Mouse (Mus musculus): ENCODE data around the gene Tyro3.

The Tyro3 gene

GRCm38 (mm10) chr2:119804275-119804628 lies 6.7 kb downstream of the Tyro3 start:
- no peak for DNase-seq (ENCODE audit: low read depth, low spot score)

- no peak for DNase-seq (ENCODE audit: low read depth, low spot score)
Observed at GRCm38 (mm10) chr2:119804776-119805175, 7.2 kb downstream of the Tyro3 start.

GRCm38 (mm10) chr2:119805536-119805935 lies 8.0 kb downstream of the Tyro3 start:
- no peak for DNase-seq (ENCODE audit: low read depth, low spot score)

- no peak for DNase-seq (ENCODE audit: low read depth, low spot score)
Observed at GRCm38 (mm10) chr2:119808438-119808837, 10.9 kb downstream of the Tyro3 start.

- DNase-seq (ENCODE audit: low read depth, low spot score), result no peak
Observed at GRCm38 (mm10) chr2:119808881-119809280, 11.3 kb downstream of the Tyro3 start.

- DNase-seq (ENCODE audit: low read depth, low spot score), result no peak
Observed at GRCm38 (mm10) chr2:119810890-119811289, 13.4 kb downstream of the Tyro3 start.

- DNase-seq (ENCODE audit: low read depth, low spot score), result no peak
Observed at GRCm38 (mm10) chr2:119811490-119812146, 14.1 kb downstream of the Tyro3 start.

GRCm38 (mm10) chr2:119814376-119814933 lies 16.9 kb downstream of the Tyro3 start:
- no peak for DNase-seq (ENCODE audit: low read depth, low spot score)

GRCm38 (mm10) chr2:119816611-119817010 lies 19.1 kb downstream of the Tyro3 start:
- DNase-seq (ENCODE audit: low read depth, low spot score), result no peak

- DNase-seq (ENCODE audit: low read depth, low spot score), result no peak
Observed at GRCm38 (mm10) chr2:119817047-119817446, 19.5 kb downstream of the Tyro3 start.

- no peak for DNase-seq (ENCODE audit: low read depth, low spot score)
Observed at GRCm38 (mm10) chr2:119818668-119819272, 21.2 kb downstream of the Tyro3 start.

GRCm38 (mm10) chr2:119821136-119821535 lies 23.6 kb downstream of the Tyro3 start:
- DNase-seq (ENCODE audit: low read depth, low spot score), result no peak

- no peak for DNase-seq (ENCODE audit: low read depth, low spot score)
Observed at GRCm38 (mm10) chr2:119830579-119830978, 33.0 kb downstream of the Tyro3 start.

- DNase-seq (ENCODE audit: low read depth, low spot score), result no peak
Observed at GRCm38 (mm10) chr2:119834231-119834630, 36.7 kb downstream of the Tyro3 start.

- no peak for DNase-seq (ENCODE audit: low read depth, low spot score)
Observed at GRCm38 (mm10) chr2:119837616-119838015, 40.1 kb downstream of the Tyro3 start.

GRCm38 (mm10) chr2:119838363-119839156 lies 41.0 kb downstream of the Tyro3 start:
- no peak for DNase-seq (ENCODE audit: low read depth, low spot score)

GRCm38 (mm10) chr2:119840008-119840407 lies 42.5 kb downstream of the Tyro3 start:
- DNase-seq (ENCODE audit: low read depth, low spot score), result no peak

GRCm38 (mm10) chr2:119842000-119842399 lies 44.5 kb downstream of the Tyro3 start:
- no peak for DNase-seq (ENCODE audit: low read depth, low spot score)

GRCm38 (mm10) chr2:119843526-119843925 lies 46.0 kb downstream of the Tyro3 start:
- DNase-seq (ENCODE audit: low read depth, low spot score), result no peak

GRCm38 (mm10) chr2:119845882-119846546 lies 48.5 kb downstream of the Tyro3 start:
- DNase-seq (ENCODE audit: low read depth, low spot score), result no peak

GRCm38 (mm10) chr2:119846929-119847328 lies 49.4 kb downstream of the Tyro3 start:
- DNase-seq (ENCODE audit: low read depth, low spot score), result peak; percentile 20

- no peak for DNase-seq (ENCODE audit: low read depth, low spot score)
Observed at GRCm38 (mm10) chr2:119853811-119854210, 56.3 kb downstream of the Tyro3 start.

Data from retina, adult 2 months (tissue).